Mouse (Mus musculus) liver, adult (tissue): ENCODE measurements around the gene Kat6b.

Experiments
- GATA4 ChIP-seq: IDR thresholded peaks from 2 replicates; pipeline ENCODE4 v1.6.1; 2014; ENCODE audit warnings: mild to moderate bottlenecking, low read length; ENCODE audit not compliant: insufficient replicate concordance

The Kat6b gene

DNA sequence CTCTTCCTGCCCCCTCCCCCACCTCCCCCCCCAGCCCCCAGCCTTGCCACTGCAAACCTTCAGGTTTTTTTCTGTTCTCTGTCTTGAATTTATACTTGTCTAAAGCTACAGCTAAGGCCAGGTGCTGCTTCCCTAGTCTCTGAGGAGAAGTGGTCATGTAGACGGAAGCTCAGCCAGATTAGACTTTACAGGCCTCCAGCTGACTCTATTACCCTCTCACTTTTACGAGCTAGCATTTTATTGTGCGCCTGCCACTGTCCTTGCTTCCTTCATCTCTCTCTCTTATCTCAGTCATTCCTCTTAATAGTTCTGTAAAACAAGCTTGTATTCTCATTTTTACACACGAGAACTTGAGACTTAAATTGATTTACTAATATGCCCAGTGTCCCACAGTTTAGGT is 23.8 kb downstream of the Kat6b start:
- TF ChIP-seq GATA4: no peak

DNA sequence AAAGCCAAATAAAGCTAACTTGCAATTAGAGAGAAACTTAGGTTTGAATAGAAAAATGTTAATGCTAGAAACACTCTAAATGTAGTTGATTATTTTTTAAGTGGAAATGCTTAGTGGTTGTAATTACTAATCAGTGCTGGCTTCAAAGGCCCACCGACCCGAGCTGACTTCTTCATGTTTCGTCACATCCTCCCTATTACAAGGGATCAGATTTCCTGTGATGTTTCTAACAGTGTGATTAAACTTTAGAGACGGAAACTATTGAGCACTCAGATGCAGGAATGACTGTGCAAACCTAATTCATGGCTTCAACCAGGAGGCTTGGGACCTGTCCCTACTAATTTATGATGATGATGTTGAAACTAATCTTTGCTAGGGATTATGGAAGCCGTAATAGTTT is 25.8 kb downstream of the Kat6b start:
- no peak for TF ChIP-seq GATA4

DNA sequence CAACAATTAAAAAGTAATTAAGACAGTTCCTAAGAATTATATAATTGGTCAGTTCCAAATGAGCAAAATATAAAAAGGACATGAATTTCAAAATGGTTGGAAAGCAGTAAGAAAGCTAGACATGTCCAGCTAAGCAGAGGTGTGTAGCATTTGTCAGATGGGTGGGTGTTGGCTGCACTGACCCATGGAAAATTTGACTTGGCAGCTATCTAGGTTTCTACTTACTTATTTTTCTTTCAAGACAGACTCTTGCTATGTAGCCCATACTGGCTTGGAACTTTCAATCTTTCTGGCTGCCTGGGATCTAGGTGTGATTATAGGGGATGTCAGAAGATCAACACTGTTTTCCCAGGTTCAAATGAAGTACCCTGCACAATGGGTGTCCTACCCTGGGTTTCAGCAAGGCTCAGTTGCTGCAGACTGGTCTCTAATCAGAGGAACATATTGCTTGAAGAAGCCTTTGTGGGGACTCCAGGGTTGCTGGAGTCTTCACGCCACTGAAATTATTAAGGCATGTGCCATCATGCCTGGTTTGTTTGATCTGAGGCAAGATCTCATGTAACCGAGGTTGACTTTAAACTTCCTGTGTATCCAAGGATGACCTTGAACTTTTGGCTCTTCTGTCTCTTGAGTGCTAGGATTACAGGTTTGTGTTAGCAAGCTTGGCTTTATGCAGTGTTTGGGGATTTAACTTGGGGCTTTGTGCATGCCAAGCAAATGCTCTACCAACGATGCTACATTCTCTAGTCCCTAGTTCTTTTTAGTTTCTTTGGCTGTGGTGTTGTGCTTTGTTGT is 28.1 kb downstream of the Kat6b start:
- no peak for TF ChIP-seq GATA4

DNA sequence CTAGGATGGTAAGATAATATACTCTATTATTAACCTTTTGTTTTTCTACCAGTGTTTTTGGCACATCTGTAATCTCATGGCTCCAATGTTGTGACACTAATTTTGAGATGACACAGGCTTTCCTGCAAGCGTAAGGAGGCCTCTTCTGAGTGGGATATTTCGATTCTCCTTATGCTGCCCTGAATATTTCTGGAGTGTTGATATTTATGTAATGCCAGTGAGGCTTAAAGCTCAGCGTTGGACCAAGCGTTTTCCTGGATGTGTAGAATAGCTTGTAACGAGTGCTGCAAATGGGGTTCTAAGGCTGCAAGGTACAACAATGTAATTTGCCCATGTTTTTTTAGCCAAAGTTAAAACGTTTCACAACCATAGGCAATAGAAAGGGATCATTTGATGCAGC is 30.2 kb downstream of the Kat6b start:
- TF ChIP-seq GATA4: no peak

DNA sequence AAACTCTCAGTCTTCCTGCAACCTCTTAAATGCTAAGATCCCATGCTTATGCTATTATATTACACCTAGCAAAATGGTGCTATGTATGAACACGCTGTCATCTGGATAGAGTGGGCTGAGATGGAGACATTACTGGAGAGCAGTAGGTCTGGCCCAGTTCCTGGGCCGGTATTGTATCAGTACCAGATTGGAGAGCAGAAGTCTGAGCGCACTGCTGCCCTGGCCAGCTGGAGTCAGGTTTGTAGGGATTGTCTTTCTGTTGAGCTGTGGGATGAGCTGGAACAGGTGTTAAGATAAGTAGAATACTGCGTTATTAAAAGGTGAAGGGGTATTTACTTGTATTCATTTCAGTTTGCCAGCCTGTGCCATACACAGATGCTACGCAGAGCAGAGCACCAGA is 34.3 kb downstream of the Kat6b start:
- TF ChIP-seq GATA4: no peak

DNA sequence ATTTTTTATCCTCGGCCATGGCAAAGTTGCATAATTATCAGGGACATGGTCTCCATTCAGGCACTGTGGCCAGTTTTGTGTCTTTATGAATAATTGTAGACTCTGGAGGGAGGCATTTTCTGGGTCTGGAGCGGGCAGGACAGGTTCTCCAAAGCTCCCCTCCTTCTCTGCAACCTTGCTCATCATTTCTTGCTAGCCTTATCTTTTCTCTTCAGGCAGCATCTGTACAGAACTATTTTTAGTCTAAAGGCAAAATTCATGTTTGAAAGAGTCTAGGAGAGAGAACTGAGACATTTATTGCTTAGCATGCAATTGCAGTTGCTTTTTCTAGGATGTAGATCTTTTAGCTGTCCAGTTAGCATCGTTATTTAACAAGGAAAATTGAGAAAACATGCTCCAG is 38.1 kb downstream of the Kat6b start:
- TF ChIP-seq GATA4: no peak

DNA sequence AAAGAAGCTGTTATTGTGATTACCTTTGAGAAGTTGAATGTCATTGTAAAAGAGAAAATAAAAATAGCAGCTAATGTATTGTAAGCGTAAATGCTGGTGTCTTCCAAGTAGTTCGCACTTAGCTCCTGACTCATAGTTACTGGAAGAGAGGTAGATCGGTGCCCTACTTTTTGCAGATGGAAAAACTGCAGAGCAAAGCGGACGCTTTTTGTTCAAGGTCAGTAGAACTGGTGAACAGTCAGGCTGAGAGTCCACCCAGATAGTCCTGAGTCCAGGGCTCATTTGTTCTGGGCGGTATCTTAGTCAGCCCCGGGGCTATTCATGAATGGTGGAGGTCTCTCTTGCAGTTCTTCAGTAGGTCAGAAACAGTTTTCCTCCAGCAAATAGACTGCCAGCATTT is 39.3 kb downstream of the Kat6b start:
- no peak for TF ChIP-seq GATA4

DNA sequence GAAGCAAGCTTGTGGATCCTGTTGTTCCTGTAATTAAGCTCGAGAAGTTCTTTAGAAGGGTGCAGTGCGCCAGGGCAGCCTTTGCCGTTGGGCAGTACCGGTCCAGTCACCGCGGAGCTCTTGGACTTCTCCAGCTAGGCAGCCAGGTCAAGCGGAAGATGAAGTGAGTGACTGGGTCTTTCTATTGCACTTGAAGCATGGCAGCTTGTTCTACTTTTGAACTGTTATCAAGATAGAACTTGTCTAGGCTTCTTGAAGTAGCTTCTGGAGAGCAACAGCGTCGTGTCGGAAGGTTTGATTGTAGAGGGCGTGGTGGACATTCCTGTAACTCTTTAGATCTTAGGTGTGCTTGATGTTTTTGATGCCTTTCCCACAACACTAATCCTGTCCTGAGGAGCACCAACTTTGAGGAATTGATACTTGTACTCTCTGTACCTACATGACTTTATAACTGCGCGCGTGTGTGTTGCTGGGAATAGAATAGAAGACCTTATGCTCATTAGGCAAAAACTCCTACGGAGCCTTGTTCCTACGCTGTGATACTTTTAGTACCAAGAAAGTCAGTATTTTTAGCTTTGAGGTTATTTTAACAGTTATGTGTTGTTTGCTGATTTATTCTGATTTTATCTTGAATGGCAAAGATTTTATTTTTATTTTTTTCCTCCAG is 41.2 kb downstream of the Kat6b start:
- TF ChIP-seq GATA4: no peak

DNA sequence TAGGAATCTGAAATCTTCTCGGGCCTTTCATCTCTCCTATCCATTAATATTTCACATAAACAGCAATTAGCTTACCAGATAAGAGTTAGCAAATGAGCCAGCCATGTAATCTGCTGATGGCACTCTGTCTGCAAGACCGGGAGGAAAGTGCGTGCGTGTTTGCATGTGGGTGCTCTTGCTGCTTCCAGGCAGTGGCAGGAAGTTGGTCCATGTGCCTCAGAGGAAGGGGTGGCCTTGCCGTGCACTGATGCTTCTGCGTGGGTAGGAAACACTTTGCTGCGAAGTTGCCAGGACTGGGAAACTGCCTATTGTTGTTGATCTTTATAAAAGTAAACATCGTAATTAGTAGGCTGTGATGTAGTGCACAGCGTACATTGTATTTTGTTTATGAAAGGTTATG is 42.0 kb downstream of the Kat6b start:
- no peak for TF ChIP-seq GATA4

DNA sequence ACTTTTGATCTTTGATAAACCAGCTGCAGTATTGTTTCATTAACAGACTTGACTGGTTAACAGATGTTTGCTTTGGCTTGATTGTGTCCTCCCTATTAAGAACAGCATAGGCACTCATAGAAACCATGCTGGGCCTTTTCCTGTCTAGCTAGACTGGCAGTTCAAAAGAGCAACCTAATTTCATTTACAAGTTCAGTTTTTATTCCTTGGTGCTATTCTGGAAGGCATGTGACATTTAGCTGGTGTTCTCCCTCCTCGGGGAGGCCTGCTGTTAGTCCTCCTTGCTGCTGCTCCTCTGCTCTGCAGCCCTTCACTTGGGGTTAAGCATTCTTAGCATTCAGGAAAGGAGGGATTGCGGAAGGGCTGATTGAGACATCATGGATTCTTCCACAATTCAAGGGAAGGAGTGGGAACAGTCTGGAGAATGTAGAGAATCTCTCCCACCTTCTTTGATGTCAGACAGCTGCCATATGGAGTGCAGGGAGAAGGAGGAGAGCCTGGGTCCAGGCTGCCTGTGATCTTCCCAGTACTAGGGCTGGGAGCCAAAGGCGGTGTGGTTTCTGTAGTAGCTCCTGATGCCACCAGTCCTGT is 42.7 kb downstream of the Kat6b start:
- no peak for TF ChIP-seq GATA4

DNA sequence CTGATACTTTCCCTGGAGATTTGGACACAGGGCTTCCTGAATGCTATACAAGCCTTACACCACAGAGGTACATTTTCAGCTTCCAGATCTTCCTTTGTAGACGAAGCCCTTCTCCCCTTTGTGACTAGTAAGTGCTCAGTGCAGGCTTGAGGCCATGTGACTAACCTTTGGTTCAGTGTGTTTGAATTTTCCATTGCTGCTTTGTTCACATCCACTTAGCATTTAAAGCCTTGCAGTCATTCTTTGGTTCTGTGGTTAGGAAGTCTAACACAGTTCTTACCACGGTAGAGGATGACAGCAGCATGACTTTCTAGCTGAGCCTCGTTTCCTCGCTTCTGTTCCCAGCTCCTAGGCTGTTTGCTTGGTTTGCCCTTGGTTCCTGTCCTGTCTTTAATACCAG is 44.4 kb downstream of the Kat6b start:
- no peak for TF ChIP-seq GATA4

DNA sequence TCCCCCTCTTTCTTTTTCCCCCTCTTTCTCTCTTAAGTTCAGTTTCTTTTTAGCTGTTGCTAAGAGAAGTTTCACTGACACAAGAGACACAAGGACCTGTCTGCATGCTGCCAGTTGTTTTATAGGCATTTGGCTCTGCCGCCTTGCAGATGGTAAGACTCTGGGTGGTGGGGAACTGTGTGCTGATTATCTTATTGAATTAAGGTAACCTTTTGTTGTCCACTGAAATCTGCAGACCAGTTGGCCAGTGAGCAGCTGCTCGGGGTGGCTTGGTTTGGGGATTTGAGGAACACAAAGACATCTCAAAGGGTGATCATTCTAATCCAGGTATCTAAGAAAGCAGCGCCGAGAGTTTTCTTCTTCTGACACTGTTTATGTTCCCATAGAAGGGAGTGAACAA is 52.3 kb downstream of the Kat6b start:
- TF ChIP-seq GATA4: no peak

DNA sequence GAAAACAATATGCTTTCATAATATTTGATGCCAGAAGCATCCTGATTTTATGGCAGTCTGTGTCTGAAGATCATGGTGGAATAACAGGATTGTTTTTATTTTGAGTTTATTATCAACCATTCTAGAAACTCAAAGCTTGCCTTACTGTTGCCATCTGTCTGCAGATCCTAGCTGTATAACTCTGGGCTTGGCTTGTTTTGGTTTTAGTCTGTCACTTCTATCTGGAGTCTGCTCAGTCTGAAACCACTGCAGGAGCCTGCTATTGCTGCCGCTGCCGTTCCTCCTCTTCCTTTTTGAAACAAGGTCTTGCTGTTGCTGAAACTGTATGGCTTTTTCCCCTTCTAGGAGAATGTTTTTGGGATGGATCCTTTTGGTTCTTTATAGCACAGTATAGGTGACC is 52.8 kb downstream of the Kat6b start:
- no peak for TF ChIP-seq GATA4

DNA sequence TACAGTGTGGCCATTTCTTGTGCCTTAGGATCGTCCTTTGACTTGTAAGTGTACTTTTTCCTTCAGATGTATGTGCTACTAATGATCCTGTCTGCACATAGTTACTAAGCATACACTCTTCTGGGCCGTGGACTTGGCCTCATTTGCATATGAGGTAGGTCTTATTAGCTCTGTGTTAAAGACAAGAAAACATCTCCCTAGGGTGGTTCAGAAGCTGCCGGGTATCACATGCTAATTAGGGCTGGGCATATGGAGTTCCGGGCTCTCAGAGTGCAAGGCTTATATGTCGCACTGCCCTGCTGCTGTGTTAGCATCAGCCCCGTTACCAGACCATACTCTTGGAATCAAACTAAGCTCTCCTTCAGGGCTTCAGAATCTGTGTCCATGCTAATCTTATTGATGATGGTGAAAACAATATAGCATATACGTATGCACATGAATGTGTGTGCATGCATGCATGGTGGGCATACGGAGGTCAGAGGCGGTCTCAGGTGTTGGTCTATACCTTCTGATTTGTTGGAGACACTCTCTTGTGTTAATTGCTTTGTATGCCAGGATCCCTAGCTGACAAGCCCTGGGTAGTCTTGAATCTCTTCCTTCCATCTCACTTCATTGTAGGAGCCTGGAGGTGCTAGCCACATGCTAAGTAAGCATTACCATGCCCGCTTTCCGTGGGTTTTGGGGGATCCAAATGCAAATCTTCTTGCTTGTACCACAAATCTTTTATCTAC is 53.5 kb downstream of the Kat6b start:
- no peak for TF ChIP-seq GATA4

DNA sequence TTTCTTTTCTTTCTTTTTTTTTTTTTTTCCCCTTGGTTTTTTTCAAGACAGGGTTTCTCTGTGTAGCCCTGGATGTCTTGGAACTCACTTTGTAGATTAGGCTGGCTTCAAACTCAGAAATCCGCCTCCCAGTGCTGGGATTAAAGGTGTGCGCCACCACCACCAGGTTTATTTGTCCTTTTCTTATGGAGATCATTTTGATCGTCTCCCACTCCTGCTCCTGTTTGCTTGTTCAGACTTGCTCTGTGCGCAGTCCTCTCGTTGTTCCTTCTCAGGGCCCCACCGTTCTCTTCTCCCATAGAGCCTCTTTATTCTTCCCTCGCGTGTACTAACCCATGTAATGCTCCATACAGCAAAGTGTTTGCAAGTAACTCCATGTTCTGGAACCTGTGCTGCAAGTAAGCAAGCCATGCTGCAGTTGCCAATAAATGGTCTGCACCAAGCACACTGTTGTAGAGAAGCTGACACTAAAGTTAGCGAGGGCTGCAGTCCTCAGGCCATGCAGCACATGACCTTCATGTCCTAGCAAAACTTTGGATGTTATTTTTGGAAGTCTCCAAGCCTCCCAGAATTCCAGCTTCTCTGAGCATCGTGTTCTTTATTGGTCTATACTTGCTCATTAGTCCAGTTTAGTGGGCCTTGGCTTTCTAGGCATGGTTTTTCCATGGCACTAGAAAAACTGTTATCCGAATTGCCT is 55.4 kb downstream of the Kat6b start:
- TF ChIP-seq GATA4: no peak

DNA sequence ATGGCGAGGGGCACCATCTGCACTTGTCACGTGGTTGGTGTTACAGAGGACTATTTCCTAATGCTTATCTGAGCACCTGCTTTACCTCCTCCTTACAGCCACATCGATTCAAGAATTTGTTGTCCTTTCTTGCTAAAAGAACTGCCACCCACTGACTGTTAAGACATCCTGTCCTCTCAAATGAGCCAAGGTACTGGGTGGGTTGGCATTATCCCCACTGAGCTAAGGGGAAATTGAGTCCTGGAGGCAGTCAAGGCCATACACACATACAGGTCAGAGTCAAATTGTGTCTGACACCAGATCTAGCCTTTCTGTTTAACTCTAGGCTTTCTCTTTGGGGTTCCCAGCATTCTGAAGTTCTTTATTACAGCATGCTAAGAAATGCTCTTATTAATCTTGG is 56.6 kb downstream of the Kat6b start:
- no peak for TF ChIP-seq GATA4

DNA sequence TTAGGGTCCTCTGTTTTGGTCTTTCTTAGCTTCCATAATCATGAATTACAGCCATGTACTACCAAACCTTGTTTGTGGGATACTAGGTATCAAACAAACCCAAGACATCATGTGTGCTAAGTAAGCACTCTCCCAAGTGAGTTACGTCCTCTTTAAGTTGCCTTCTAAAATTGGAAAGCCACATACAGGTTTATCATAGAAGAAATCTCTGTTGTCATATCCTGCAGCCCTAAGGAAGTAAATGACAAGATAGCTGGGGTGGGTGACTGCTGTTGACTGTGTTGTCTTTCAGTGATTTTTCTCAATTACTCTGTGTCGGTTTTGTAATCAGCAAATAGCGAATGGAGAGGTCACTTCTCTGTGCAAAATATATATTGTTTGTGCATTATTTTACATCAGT is 58.5 kb downstream of the Kat6b start:
- TF ChIP-seq GATA4: no peak
